Mouse (Mus musculus) kidney, postnatal 14 days (tissue): ENCODE measurements around the gene Haus2.

Experiments
- DNase-seq: peaks from one replicate; pipeline ENCODE4 v3.0.0; 2022; ENCODE audit warnings: mixed read lengths

The Haus2 gene

GRCm38 (mm10) chr2:120619538-120619937 is 10.4 kb downstream of the Haus2 start:
- DNase-seq = no peak

- DNase-seq = no peak
Measured at GRCm38 (mm10) chr2:120622920-120623319, 13.7 kb downstream of the Haus2 start.

GRCm38 (mm10) chr2:120628076-120628865 is 19.1 kb downstream of the Haus2 start:
- DNase-seq = no peak

GRCm38 (mm10) chr2:120628886-120629735 is 19.9 kb downstream of the Haus2 start, which contains the start of gene Stard9:
Gene Stard9, plus strand, starts transcription at chr2:120629121.
- peak; percentile 99 for DNase-seq

- DNase-seq = no peak
Measured at GRCm38 (mm10) chr2:120630246-120630645, 21.1 kb downstream of the Haus2 start.

- no peak for DNase-seq
Measured at GRCm38 (mm10) chr2:120630655-120631054, 21.5 kb downstream of the Haus2 start.

GRCm38 (mm10) chr2:120631521-120631920 is 22.3 kb downstream of the Haus2 start:
- DNase-seq = no peak

- peak; percentile 68 for DNase-seq
Measured at GRCm38 (mm10) chr2:120631957-120632356, 22.8 kb downstream of the Haus2 start.

GRCm38 (mm10) chr2:120640835-120641234 is 31.7 kb downstream of the Haus2 start:
- no peak for DNase-seq

- peak; percentile 68 for DNase-seq
Measured at GRCm38 (mm10) chr2:120643836-120644235, 34.7 kb downstream of the Haus2 start.

GRCm38 (mm10) chr2:120646777-120647176 is 37.6 kb downstream of the Haus2 start:
- no peak for DNase-seq

- peak; percentile 24 for DNase-seq
Measured at GRCm38 (mm10) chr2:120652256-120652924, 43.2 kb downstream of the Haus2 start.

- DNase-seq = no peak
Measured at GRCm38 (mm10) chr2:120652925-120653284, 43.7 kb downstream of the Haus2 start.

- no peak for DNase-seq
Measured at GRCm38 (mm10) chr2:120654693-120655092, 45.5 kb downstream of the Haus2 start.

- no peak for DNase-seq
Measured at GRCm38 (mm10) chr2:120655905-120656304, 46.7 kb downstream of the Haus2 start.

GRCm38 (mm10) chr2:120656711-120657110 is 47.5 kb downstream of the Haus2 start:
- no peak for DNase-seq

- no peak for DNase-seq
Measured at GRCm38 (mm10) chr2:120658486-120658885, 49.3 kb downstream of the Haus2 start.

GRCm38 (mm10) chr2:120659318-120659717 is 50.1 kb downstream of the Haus2 start:
- DNase-seq = no peak

- peak; percentile 36 for DNase-seq
Measured at GRCm38 (mm10) chr2:120660486-120661078, 51.4 kb downstream of the Haus2 start.

GRCm38 (mm10) chr2:120662766-120663165 is 53.6 kb downstream of the Haus2 start:
- no peak for DNase-seq

- DNase-seq = peak; percentile 40
Measured at GRCm38 (mm10) chr2:120663491-120664154, 54.4 kb downstream of the Haus2 start.

- no peak for DNase-seq
Measured at GRCm38 (mm10) chr2:120667446-120667845, 58.3 kb downstream of the Haus2 start.
